Mouse (Mus musculus) lung, postnatal 0 days (tissue): ENCODE data around the gene Gm27021. TPM values are rescaled to one million over a fixed set of nuclear protein-coding genes. Genes with fewer than 3 reads are reported as not detected.

Experiments used
- ATAC-seq: fragments of 200-750 bp; cut with Nextera tagmentation; 2 replicates; pipeline ENCODE4 v1.8.0; 2017; ENCODE audit warnings: moderate library complexity
- DNase-seq: peaks from one replicate; pipeline ENCODE4 v3.0.0-alpha.2; 2016; ENCODE audit warnings: low spot score
- H3K27ac ChIP-seq: fragments of 300-500 bp; sonication (generic); 2 replicates; pipeline ENCODE4 v1.5.1; 2014; ENCODE audit warnings: antibody characterized with exemption, mild to moderate bottlenecking, low read length, mixed read lengths
- H3K27me3 ChIP-seq: fragments of 300-500 bp; sonication (generic); replicated peaks from 2 replicates; pipeline ENCODE4 v1.6.1; 2014; ENCODE audit warnings: low read length, mixed read lengths; ENCODE audit not compliant: insufficient read depth
- H3K36me3 ChIP-seq: fragments of 300-500 bp; sonication (generic); 2 replicates; pipeline ENCODE4 v1.6.1; 2014; ENCODE audit warnings: low read length, mixed read lengths; ENCODE audit not compliant: insufficient read depth
- H3K4me1 ChIP-seq: fragments of 300-500 bp; sonication (generic); 2 replicates; pipeline ENCODE4 v1.6.1; 2014; ENCODE audit warnings: antibody characterized with exemption, low read depth, low read length, mixed read lengths; ENCODE audit not compliant: insufficient read depth
- H3K4me2 ChIP-seq: fragments of 300-500 bp; sonication (generic); replicated peaks from 2 replicates; pipeline ENCODE4 v1.6.1; 2014; ENCODE audit warnings: low read depth, mild to moderate bottlenecking, low read length, moderate library complexity, mixed read lengths
- H3K4me3 ChIP-seq: fragments of 300-500 bp; sonication (generic); 2 replicates; pipeline ENCODE4 v1.5.1; 2014; ENCODE audit warnings: low read depth, low read length
- H3K9ac ChIP-seq: fragments of 300-500 bp; sonication (generic); replicated peaks from 2 replicates; pipeline ENCODE4 v1.6.1; 2014; ENCODE audit warnings: low read depth, mild to moderate bottlenecking
- H3K9me3 ChIP-seq: fragments of 300-500 bp; sonication (generic); 2 replicates; pipeline ENCODE4 v1.6.1; 2016; ENCODE audit warnings: low read length, mixed read lengths
- CTCF ChIP-seq: IDR thresholded peaks from 2 replicates; pipeline ENCODE4 v1.5.1; 2016; ENCODE audit warnings: antibody characterized with exemption, mild to moderate bottlenecking
- EP300 ChIP-seq: IDR thresholded peaks from 2 replicates; pipeline ENCODE4 v1.6.1; 2016; ENCODE audit warnings: antibody characterized with exemption, mild to moderate bottlenecking, control low read depth
- WGBS: fragments of 180-500 bp; shearing (Covaris S2); extraction: QIAGEN DNeasy Blood & Tissue Kit; methylation state at CpG from one replicate; pipeline ENCODE4 v1.1.7; 2014; 5-methylcytosine and 5-hydroxymethylcytosine counted together
- polyA plus RNA-seq: library from polyadenylated mRNA; unstranded; fragments of >200 nt; fragmentation: Nextera tagmentation; extraction: Ambion mirVana; gene quantifications from 2 replicates; pipeline ENCODE4 v1.2.1, GENCODE M21; 2015

Gm27021 gene
- polyA plus RNA-seq, 1 experiment from 2014 or later: 1.3 TPM

- Histone ChIP-seq H3K4me2 (peak within 1 kb of the TSS; percentile 95), H3K9ac (peak within 1 kb of the TSS; percentile 41; the same call in 1 of the 2 replicates), H3K36me3 (no peaks in the 10 kb centered on the region), H3K9me3 (no peaks in the 10 kb centered on the region), H3K4me1 (0 out of 2 replicates have a peak, but pooled peaks cover 3% of the 10 kb centered on the region), H3K4me3 (peak within 1 kb of the TSS; percentile 47), H3K27ac (peak within 1 kb of the TSS; percentile 38; the same call in 1 of the 2 replicates), H3K27me3 (no peaks in the 10 kb centered on the region)
- TF ChIP-seq CTCF (peak; percentile 21), EP300 (no peak)
- ATAC-seq: peak; percentile 98
- peak; percentile 100 for DNase-seq
- 2% methylated on average over 65 of the region's 67 CpGs for WGBS
Measured at GRCm38 (mm10) chr8:120588908-120589771, 78.7 kb downstream of the Gm27021 start, which contains the start of gene Gins2. Gene Gins2, minus strand, starts transcription at chr8:120589304.

GRCm38 (mm10) chr8:120585521-120585920 lies 82.4 kb downstream of the Gm27021 start:
- H3K4me1 ChIP-seq: 0 out of 2 replicates have a peak, but pooled peaks cover 3% of the 10 kb centered on the region
- H3K4me2 ChIP-seq: no peak overlapping the region
- no peak for DNase-seq
- WGBS: 89% methylated on average over 10 of the region's 10 CpGs
- no peaks in the 10 kb centered on the region for H3K9me3 ChIP-seq
- no peak for TF ChIP-seq CTCF
- TF ChIP-seq EP300: no peak
- no peak overlapping the region for H3K4me3 ChIP-seq
- no peak overlapping the region for H3K27ac ChIP-seq
- no peak overlapping the region for H3K9ac ChIP-seq
- H3K27me3 ChIP-seq: no peaks in the 10 kb centered on the region
- no peak for ATAC-seq
- H3K36me3 ChIP-seq: 0 out of 2 replicates have a peak, but pooled peaks cover 3% of the 10 kb centered on the region

GRCm38 (mm10) chr8:120581811-120582210 lies 86.1 kb downstream of the Gm27021 start:
- H3K27ac ChIP-seq: no peak overlapping the region
- H3K4me3 ChIP-seq: no peak overlapping the region

GRCm38 (mm10) chr8:120581329-120581728 lies 86.5 kb downstream of the Gm27021 start:
- H3K36me3 ChIP-seq: peaks cover 30% of the 10 kb centered on the region

More at GRCm38 (mm10) chr8:120581811-120582210, 86.1 kb downstream of the Gm27021 start:
- TF ChIP-seq CTCF (no peak), EP300 (no peak)
- no peaks in the 10 kb centered on the region for H3K27me3 ChIP-seq
- no peak overlapping the region for H3K4me2 ChIP-seq
- no peaks in the 10 kb centered on the region for H3K9me3 ChIP-seq
- no peak for DNase-seq
- peaks cover 26% of the 10 kb centered on the region for H3K36me3 ChIP-seq
- WGBS: 86% methylated on average over 8 of the region's 8 CpGs
- no peak overlapping the region for H3K9ac ChIP-seq
- no peaks in the 10 kb centered on the region for H3K4me1 ChIP-seq
- ATAC-seq: no peak

GRCm38 (mm10) chr8:120580336-120581000 lies 87.4 kb downstream of the Gm27021 start:
- WGBS: 88% methylated on average over 8 of the region's 8 CpGs
- no peak overlapping the region for H3K27ac ChIP-seq
- DNase-seq (no peak), ATAC-seq (no peak)
- H3K9me3 ChIP-seq: no peaks in the 10 kb centered on the region
- H3K4me3 ChIP-seq: no peak overlapping the region
- no peak overlapping the region for H3K9ac ChIP-seq
- H3K4me1 ChIP-seq: no peaks in the 10 kb centered on the region
- H3K36me3 ChIP-seq: peaks cover 39% of the 10 kb centered on the region
- H3K27me3 ChIP-seq: no peaks in the 10 kb centered on the region
- H3K4me2 ChIP-seq: no peak overlapping the region
- TF ChIP-seq CTCF: no peak
- no peak for TF ChIP-seq EP300

More at GRCm38 (mm10) chr8:120581329-120581728, 86.5 kb downstream of the Gm27021 start:
- H3K9ac ChIP-seq: no peak overlapping the region
- H3K4me3 ChIP-seq: no peak overlapping the region
- no peaks in the 10 kb centered on the region for H3K4me1 ChIP-seq
- no peaks in the 10 kb centered on the region for H3K27me3 ChIP-seq
- 82% methylated on average over 12 of the region's 12 CpGs for WGBS
- ATAC-seq: no peak
- no peak for DNase-seq
- H3K4me2 ChIP-seq: no peak overlapping the region
- no peaks in the 10 kb centered on the region for H3K9me3 ChIP-seq
- H3K27ac ChIP-seq: no peak overlapping the region
- TF ChIP-seq CTCF (no peak), EP300 (no peak)

GRCm38 (mm10) chr8:120577821-120578220 lies 90.1 kb downstream of the Gm27021 start:
- ATAC-seq: no peak
- TF ChIP-seq EP300 (no peak), CTCF (no peak)

More at GRCm38 (mm10) chr8:120577821-120578220, 90.1 kb downstream of the Gm27021 start:
- 96% methylated on average over 17 of the region's 17 CpGs for WGBS
- Histone ChIP-seq H3K27me3 (no peaks in the 10 kb centered on the region), H3K4me3 (no peak overlapping the region), H3K4me2 (no peak overlapping the region), H3K9me3 (no peaks in the 10 kb centered on the region), H3K4me1 (no peaks in the 10 kb centered on the region), H3K9ac (no peak overlapping the region), H3K27ac (no peak overlapping the region), H3K36me3 (peaks cover 65% of the 10 kb centered on the region)
- DNase-seq: no peak
